Mouse (Mus musculus) stomach, postnatal 0 days (tissue): ENCODE results near the gene Acbd3. TPM values are rescaled to one million over a fixed set of nuclear protein-coding genes. Genes with fewer than 3 reads are reported as not detected.

Experiments
- ATAC-seq: fragments of 200-750 bp; cut with Nextera tagmentation; 2 replicates; pipeline ENCODE4 v1.8.0; 2017; ENCODE audit not compliant: low FRiP score, low TSS enrichment
- DNase-seq: peaks from one replicate; pipeline ENCODE4 v3.0.0-alpha.2; 2016; ENCODE audit warnings: low spot score
- H3K27ac ChIP-seq: fragments of 300-500 bp; sonication (generic); replicated peaks from 2 replicates; pipeline ENCODE4 v1.5.1; 2014; ENCODE audit warnings: mild to moderate bottlenecking, control low read depth
- H3K27me3 ChIP-seq: fragments of 300-500 bp; sonication (generic); 2 replicates; pipeline ENCODE4 v1.6.1; 2014; ENCODE audit warnings: low read length; ENCODE audit not compliant: control insufficient read depth, insufficient read depth
- H3K36me3 ChIP-seq: fragments of 300-500 bp; sonication (generic); 2 replicates; pipeline ENCODE4 v1.6.1; 2014; ENCODE audit warnings: low read length, mixed read lengths; ENCODE audit not compliant: control insufficient read depth, insufficient read depth
- H3K4me1 ChIP-seq: fragments of 300-500 bp; sonication (generic); replicated peaks from 2 replicates; pipeline ENCODE4 v1.6.1; 2014; ENCODE audit warnings: antibody characterized with exemption; ENCODE audit not compliant: control insufficient read depth, insufficient read depth
- H3K4me2 ChIP-seq: fragments of 300-500 bp; sonication (generic); replicated peaks from 2 replicates; pipeline ENCODE4 v1.6.1; 2014; ENCODE audit warnings: low read depth, mild to moderate bottlenecking, control low read depth, moderate library complexity
- H3K4me3 ChIP-seq: fragments of 300-500 bp; sonication (generic); 2 replicates; pipeline ENCODE4 v1.5.1; 2014; ENCODE audit warnings: low read depth, low read length, control low read depth
- H3K9ac ChIP-seq: fragments of 300-500 bp; sonication (generic); 2 replicates; pipeline ENCODE4 v1.6.1; 2014; ENCODE audit warnings: mild to moderate bottlenecking, low read length, control low read depth, mixed read lengths
- H3K9me3 ChIP-seq: fragments of 300-500 bp; sonication (generic); 2 replicates; pipeline ENCODE4 v1.6.1; 2016; ENCODE audit warnings: low read length; ENCODE audit not compliant: control insufficient read depth
- CTCF ChIP-seq: IDR thresholded peaks from 2 replicates; pipeline ENCODE4 v1.5.1; 2016; ENCODE audit warnings: antibody characterized with exemption, low read depth, mild to moderate bottlenecking, moderate library complexity
- EP300 ChIP-seq: optimal IDR thresholded peaks from 2 replicates; pipeline ENCODE3; 2016; ENCODE audit warnings: antibody characterized with exemption
- WGBS: fragments of 180-500 bp; shearing (Covaris S2); extraction: QIAGEN DNeasy Blood & Tissue Kit; methylation state at CpG from one replicate; pipeline ENCODE4 v1.1.7; 2014; 5-methylcytosine and 5-hydroxymethylcytosine counted together
- polyA plus RNA-seq: library from polyadenylated mRNA; unstranded; fragments of >200 nt; fragmentation: Nextera tagmentation; extraction: Ambion mirVana; gene quantifications from 2 replicates; pipeline ENCODE4 v1.2.1, GENCODE M21; 2015

The Acbd3 gene
- 16.6 and 16.7 TPM in 2 replicates for polyA plus RNA-seq

- H3K27ac ChIP-seq = peak within 1 kb of the TSS; percentile 95
- H3K4me2 ChIP-seq = peak within 1 kb of the TSS; percentile 79
- under 1% methylated on average over 46 of the region's 52 CpGs for WGBS
- peak within 1 kb of the TSS; percentile 94 for H3K9ac ChIP-seq
- ATAC-seq (peak; percentile 93), DNase-seq (peak; percentile 94)
- H3K9me3 ChIP-seq = no peaks in the 10 kb centered on the region
- TF ChIP-seq CTCF (peak; percentile 35; the same call in 1 of the 2 replicates), EP300 (no peak)
- no peaks in the 10 kb centered on the region for H3K36me3 ChIP-seq
- peak within 1 kb of the TSS; percentile 98 for H3K4me3 ChIP-seq
- no peaks in the 10 kb centered on the region for H3K27me3 ChIP-seq
- H3K4me1 ChIP-seq = peaks cover 2% of the 10 kb centered on the region; the same call in 1 of the 2 replicates
Observed at GRCm38 (mm10) chr1:180725704-180726179, at the start of gene Acbd3. Gene Acbd3 (plus strand): TSS chr1:180726043.

- Histone ChIP-seq H3K27ac (no peak overlapping the region), H3K36me3 (0 out of 2 replicates have a peak, but pooled peaks cover 2% of the 10 kb centered on the region), H3K4me2 (no peak overlapping the region), H3K9me3 (no peaks in the 10 kb centered on the region), H3K4me1 (no peaks in the 10 kb centered on the region), H3K27me3 (no peaks in the 10 kb centered on the region), H3K4me3 (no peak overlapping the region), H3K9ac (no peak overlapping the region)
- TF ChIP-seq EP300 (no peak), CTCF (no peak)
- DNase-seq (no peak), ATAC-seq (no peak)
- whole genome bisulfite sequencing = 88% methylated on average over 7 of the region's 7 CpGs
Observed at GRCm38 (mm10) chr1:180691284-180691683, 34.6 kb upstream of the Acbd3 start.

- H3K27me3 ChIP-seq = peaks cover 5% of the 10 kb centered on the region; the same call in 1 of the 2 replicates
- peak; percentile 26 for DNase-seq
- H3K36me3 ChIP-seq = no peaks in the 10 kb centered on the region
- TF ChIP-seq EP300 = no peak
- no peak for TF ChIP-seq CTCF
- 0 out of 2 replicates have a peak within 1 kb of the TSS, but pooled peaks have one; percentile 13 for H3K9ac ChIP-seq
- 0 out of 2 replicates have a peak, but pooled peaks cover 3% of the 10 kb centered on the region for H3K4me1 ChIP-seq
- peak within 1 kb of the TSS; percentile 43 for H3K4me3 ChIP-seq
- peak within 1 kb of the TSS; percentile 63 for H3K4me2 ChIP-seq
- peak; percentile 38; the same call in 1 of the 2 replicates for ATAC-seq
- WGBS = 1% methylated on average over 70 of the region's 79 CpGs
- H3K27ac ChIP-seq = no peak within 1 kb of the TSS
- no peaks in the 10 kb centered on the region for H3K9me3 ChIP-seq
Observed at GRCm38 (mm10) chr1:180696626-180697352, 29.1 kb upstream of the Acbd3 start, which contains the start of gene Mixl1. Gene Mixl1 (minus strand): TSS chr1:180697034.

GRCm38 (mm10) chr1:180698063-180698462, 27.8 kb upstream of the Acbd3 start:
- no peak for TF ChIP-seq EP300
- TF ChIP-seq CTCF = no peak
- no peak for ATAC-seq
- Histone ChIP-seq H3K27ac (no peak overlapping the region), H3K9ac (no peak overlapping the region), H3K27me3 (peaks cover 5% of the 10 kb centered on the region; the same call in 1 of the 2 replicates), H3K36me3 (no peaks in the 10 kb centered on the region), H3K4me2 (no peak overlapping the region), H3K9me3 (no peaks in the 10 kb centered on the region), H3K4me3 (no peak overlapping the region), H3K4me1 (0 out of 2 replicates have a peak, but pooled peaks cover 3% of the 10 kb centered on the region)
- WGBS = 71% methylated on average over 5 of the region's 5 CpGs
- DNase-seq = no peak

GRCm38 (mm10) chr1:180703400-180703799, 22.4 kb upstream of the Acbd3 start:
- Histone ChIP-seq H3K36me3 (no peaks in the 10 kb centered on the region), H3K4me1 (no peaks in the 10 kb centered on the region), H3K4me2 (no peak overlapping the region; the same call in 1 of the 2 replicates), H3K27ac (no peak overlapping the region), H3K9ac (no peak overlapping the region), H3K9me3 (no peaks in the 10 kb centered on the region), H3K4me3 (0 out of 2 replicates have a peak overlapping the region, but pooled peaks have one; percentile 10), H3K27me3 (no peaks in the 10 kb centered on the region)
- ATAC-seq (no peak), DNase-seq (no peak)
- WGBS = 31% methylated on average over 6 of the region's 6 CpGs
- no peak for TF ChIP-seq CTCF
- TF ChIP-seq EP300 = no peak

GRCm38 (mm10) chr1:180707368-180707767, 18.5 kb upstream of the Acbd3 start:
- Histone ChIP-seq H3K36me3 (no peaks in the 10 kb centered on the region), H3K9me3 (no peaks in the 10 kb centered on the region), H3K27me3 (no peaks in the 10 kb centered on the region), H3K9ac (no peak overlapping the region), H3K27ac (no peak overlapping the region), H3K4me2 (no peak overlapping the region), H3K4me3 (no peak overlapping the region), H3K4me1 (no peaks in the 10 kb centered on the region)
- DNase-seq = no peak
- no peak for TF ChIP-seq CTCF
- no peak for TF ChIP-seq EP300
- no peak for ATAC-seq
- 47% methylated on average over 3 of the region's 3 CpGs for WGBS
